Mouse (Mus musculus) spleen, adult 2 months (tissue): Measurements from ENCODE around the gene Ankrd36.

Experiments
- CTCF ChIP-seq: fragments of 200-500 bp; IDR thresholded peaks from 2 replicates; pipeline ENCODE4 v1.5.1; 2011; ENCODE audit warnings: mild to moderate bottlenecking, inconsistent platforms; ENCODE audit not compliant: insufficient read depth, insufficient read length, insufficient replicate concordance; ENCODE audit errors: extremely low read depth
- POLR2A ChIP-seq: fragments of 200-500 bp; IDR thresholded peaks from 2 replicates; pipeline ENCODE4 v1.6.1; 2011; ENCODE audit warnings: low read depth, low read length, inconsistent platforms

- TF ChIP-seq POLR2A (no peak), CTCF (no peak)
Measured at GRCm38 (mm10) chr11:5592336-5592735, 22.9 kb downstream of the Ankrd36 start.
